Mouse (Mus musculus): Measurements from ENCODE around the gene Tek.

DNA sequence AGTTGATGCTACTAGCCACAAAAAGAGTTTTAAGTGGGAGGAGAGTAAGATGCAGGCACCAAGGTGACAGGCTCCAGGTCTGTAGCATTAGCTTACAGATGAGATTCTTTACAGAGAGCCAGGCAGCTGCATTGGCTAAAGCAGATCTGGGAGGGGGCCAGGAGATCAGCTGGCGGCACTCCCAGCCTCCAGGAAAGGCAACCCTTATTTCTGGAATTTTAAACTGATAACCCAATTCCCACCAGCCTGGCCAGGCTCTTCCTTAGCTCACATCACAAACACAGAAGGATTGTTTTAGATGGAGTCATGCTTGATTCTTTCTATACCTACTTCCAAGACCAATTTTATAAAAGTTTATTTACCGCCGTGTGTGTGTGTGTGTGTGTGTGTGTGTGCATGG is 6.7 kb downstream of the Tek start:
- TF ChIP-seq CTCF (IDR thresholded peaks at IDR 0.05; ENCODE audit: low read depth) (no peak), EP300 (IDR thresholded peaks at IDR 0.05; ENCODE audit: low read depth) (no peak)
